Mouse (Mus musculus) bone marrow macrophage, adult 2 months (primary cell): ENCODE results near the gene Olfr77.

Source experiments
- CTCF ChIP-seq: IDR thresholded peaks from 2 replicates; pipeline ENCODE4 v1.5.1; 2012; ENCODE audit warnings: low read depth, mild to moderate bottlenecking, low read length, moderate library complexity
- POLR2A ChIP-seq: IDR thresholded peaks from 2 replicates; pipeline ENCODE4 v1.6.1; 2012; ENCODE audit warnings: mild to moderate bottlenecking, low read depth, low read length, borderline replicate concordance

- TF ChIP-seq CTCF = no peak
- TF ChIP-seq POLR2A = no peak
These were observed at the start of gene Olfr77 for GRCm38 (mm10) chr9:19916565-19916964.
